Mouse (Mus musculus) olfactory bulb, adult 2 months (tissue): Measurements from ENCODE around the gene Zfp961. TPM values are rescaled to one million over a fixed set of nuclear protein-coding genes. Genes with fewer than 3 reads are reported as not detected.

Experiments
- H3K27ac ChIP-seq: fragments of 200-500 bp; 2 replicates; pipeline ENCODE4 v1.5.1; 2012; ENCODE audit warnings: low read depth, low read length; ENCODE audit not compliant: insufficient read depth
- H3K4me1 ChIP-seq: fragments of 200-500 bp; 2 replicates; pipeline ENCODE4 v1.6.1; 2012; ENCODE audit warnings: low read length; ENCODE audit not compliant: control insufficient read depth, insufficient read depth
- H3K4me3 ChIP-seq: fragments of 200-500 bp; 2 replicates; pipeline ENCODE4 v1.5.1; 2012; ENCODE audit warnings: mild to moderate bottlenecking, low read depth, low read length, moderate library complexity; ENCODE audit not compliant: insufficient read depth
- CTCF ChIP-seq: fragments of 200-500 bp; IDR thresholded peaks from 2 replicates; pipeline ENCODE4 v1.5.1; 2012; ENCODE audit warnings: low read depth, mild to moderate bottlenecking, low read length, moderate library complexity; ENCODE audit not compliant: insufficient read depth
- POLR2A ChIP-seq: fragments of 200-500 bp; IDR thresholded peaks from 2 replicates; pipeline ENCODE4 v1.6.1; 2012; ENCODE audit warnings: mild to moderate bottlenecking, low read depth, low read length, moderate library complexity; ENCODE audit not compliant: insufficient read depth
- WGBS: fragments of 180-500 bp; shearing (Covaris S2); methylation state at CpG from one replicate; pipeline ENCODE4 v1.1.7; 2018; 5-methylcytosine and 5-hydroxymethylcytosine counted together
- polyA plus RNA-seq: library from polyadenylated mRNA; stranded (reverse); fragments of >200 nt; gene quantifications from 2 replicates; pipeline ENCODE4 v1.2.4, GENCODE M21; 2012; ENCODE audit warnings: low replicate concordance; ENCODE audit not compliant: missing spikeins, insufficient read depth, insufficient read length

The Zfp961 gene
- polyA plus RNA-seq, 1 experiment = not detected

- no peak overlapping the region for H3K4me3 ChIP-seq
- 63% methylated on average over 3 of the region's 3 CpGs for WGBS
- H3K27ac ChIP-seq = no peak overlapping the region
- H3K4me1 ChIP-seq = no peaks in the 10 kb centered on the region
- TF ChIP-seq POLR2A (no peak), CTCF (no peak)
Measured at GRCm38 (mm10) chr8:71974211-71974610, 23.4 kb downstream of the Zfp961 start.

DNA sequence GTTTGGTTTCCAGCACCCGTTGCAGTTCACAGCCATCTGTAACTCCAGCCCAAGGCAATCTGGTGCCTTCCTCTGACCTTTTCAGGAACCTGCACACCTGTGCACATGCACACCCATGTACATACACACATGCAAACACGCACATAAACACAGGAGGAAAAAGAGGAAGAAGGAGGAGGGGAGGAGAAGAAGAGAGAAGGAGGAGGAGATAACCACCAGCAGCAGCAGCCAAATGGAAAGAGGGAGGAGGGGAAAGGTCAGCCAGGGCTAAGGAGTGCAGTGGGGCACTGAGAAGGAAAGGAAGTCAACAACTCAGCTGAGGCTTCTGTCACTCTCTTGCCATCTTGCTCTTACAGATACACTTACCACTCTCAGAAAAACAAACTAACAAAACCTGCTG, 30.2 kb downstream of the Zfp961 start:
- H3K4me3 ChIP-seq = no peak overlapping the region
- H3K4me1 ChIP-seq = no peaks in the 10 kb centered on the region
- no peak for TF ChIP-seq POLR2A
- TF ChIP-seq CTCF = no peak
- WGBS = 70% methylated on average over 2 of the region's 2 CpGs
- H3K27ac ChIP-seq = no peak overlapping the region

DNA sequence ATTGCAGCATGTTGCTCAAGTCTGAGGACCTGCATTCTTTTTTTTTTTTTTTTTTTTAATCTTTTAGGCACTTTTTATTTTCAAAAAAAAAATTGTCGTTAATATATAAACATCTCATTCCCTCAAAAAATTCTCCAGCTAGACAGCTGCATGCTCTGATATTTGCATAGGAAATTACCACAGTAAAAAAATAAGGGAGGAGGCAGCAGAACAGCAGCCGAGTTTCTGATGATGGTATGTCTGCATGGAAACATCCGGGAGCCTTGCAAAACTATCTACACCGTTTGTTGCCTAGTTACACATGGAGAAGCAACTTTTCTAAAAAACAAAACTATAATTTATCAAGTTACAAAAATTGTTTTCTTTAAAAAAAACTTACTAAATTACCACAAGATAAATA, 30.6 kb downstream of the Zfp961 start:
- WGBS = 64% methylated on average over 4 of the region's 4 CpGs
- Histone ChIP-seq H3K4me1 (no peaks in the 10 kb centered on the region), H3K4me3 (no peak overlapping the region), H3K27ac (no peak overlapping the region)
- no peak for TF ChIP-seq POLR2A
- TF ChIP-seq CTCF = no peak

DNA sequence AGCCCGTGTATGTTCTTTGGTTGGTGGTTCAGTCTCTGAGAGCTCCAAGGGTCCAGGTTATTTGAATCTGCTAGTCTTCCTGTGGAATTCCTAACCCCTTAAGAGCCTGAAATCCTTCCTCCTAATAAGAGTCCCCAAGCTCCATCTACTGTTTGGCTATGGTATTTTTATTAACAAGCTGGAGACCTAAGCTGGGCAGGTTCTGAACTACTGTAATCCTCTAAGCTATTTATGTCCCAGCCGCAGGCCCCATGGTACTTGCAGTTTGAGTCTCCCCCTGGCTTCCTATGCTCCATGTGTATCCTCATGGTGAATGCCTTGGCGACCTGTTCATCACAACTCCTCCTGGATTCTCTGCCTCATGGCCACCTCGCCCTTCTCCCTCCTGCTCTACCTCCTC, 33.8 kb downstream of the Zfp961 start:
- H3K4me1 ChIP-seq = peaks cover 6% of the 10 kb centered on the region
- no peak overlapping the region for H3K4me3 ChIP-seq
- H3K27ac ChIP-seq = no peak overlapping the region
- TF ChIP-seq POLR2A (no peak), CTCF (no peak)
- WGBS = 54% methylated on average over 4 of the region's 4 CpGs

- Histone ChIP-seq H3K27ac (no peak overlapping the region), H3K4me1 (peaks cover 6% of the 10 kb centered on the region), H3K4me3 (peak overlapping the region; percentile 56)
- TF ChIP-seq CTCF (no peak), POLR2A (peak; percentile 53; the same call in 1 of the 2 replicates)
- 7% methylated on average over 24 of the region's 24 CpGs for WGBS
Measured at GRCm38 (mm10) chr8:71988110-71988866, 37.5 kb downstream of the Zfp961 start.

GRCm38 (mm10) chr8:71988867-71989599, 38.2 kb downstream of the Zfp961 start:
- Histone ChIP-seq H3K4me1 (peaks cover 6% of the 10 kb centered on the region), H3K4me3 (peak overlapping the region; percentile 56), H3K27ac (no peak overlapping the region)
- TF ChIP-seq POLR2A (no peak), CTCF (no peak)
- 57% methylated on average over 13 of the region's 13 CpGs for whole genome bisulfite sequencing

GRCm38 (mm10) chr8:71999434-71999833, 48.6 kb downstream of the Zfp961 start:
- H3K27ac ChIP-seq = no peak overlapping the region
- WGBS = 95% methylated on average over 1 of the region's 1 CpGs
- TF ChIP-seq CTCF (no peak), POLR2A (no peak)
- no peak overlapping the region for H3K4me3 ChIP-seq
- H3K4me1 ChIP-seq = no peaks in the 10 kb centered on the region

DNA sequence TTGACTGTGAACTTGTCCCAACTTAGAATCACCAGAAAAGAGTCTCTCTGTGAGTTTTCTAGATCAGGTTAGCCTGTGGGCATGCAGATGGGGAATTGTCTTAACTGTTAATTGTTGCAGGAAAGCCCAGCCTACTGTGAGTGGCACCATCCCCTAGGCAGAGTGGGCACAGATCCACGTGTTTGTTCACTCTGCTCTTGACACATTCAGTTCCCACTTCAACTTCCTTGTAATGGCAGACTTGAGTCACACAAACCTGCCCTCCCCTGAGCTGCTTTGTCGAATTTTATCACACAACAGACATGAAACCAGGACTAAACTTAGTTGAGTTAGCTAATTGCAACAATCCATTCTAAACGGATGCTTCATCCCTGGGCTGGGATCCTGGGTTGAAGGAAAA, 49.4 kb downstream of the Zfp961 start:
- no peak overlapping the region for H3K4me3 ChIP-seq
- no peak overlapping the region for H3K27ac ChIP-seq
- 62% methylated on average over 3 of the region's 3 CpGs for WGBS
- no peaks in the 10 kb centered on the region for H3K4me1 ChIP-seq
- TF ChIP-seq POLR2A (no peak), CTCF (no peak)

DNA sequence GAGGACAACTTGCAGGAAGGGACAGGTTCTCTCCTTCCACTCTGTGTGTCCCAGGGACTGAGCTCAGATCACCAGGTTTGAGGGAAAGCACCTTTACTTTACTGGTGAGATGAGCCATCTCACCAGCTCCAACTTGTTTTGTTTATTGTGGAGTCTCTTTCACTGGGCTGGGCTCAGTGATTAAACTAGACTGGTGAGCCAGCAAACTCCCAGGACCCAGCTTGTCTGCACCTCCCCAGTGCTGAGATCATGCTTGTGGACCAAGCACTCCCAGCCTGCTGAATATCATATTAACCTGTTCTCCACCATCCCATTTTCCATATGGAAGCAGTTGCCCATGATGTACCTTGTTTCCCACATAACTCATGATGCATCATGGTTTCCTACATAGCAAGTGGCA, 52.1 kb downstream of the Zfp961 start:
- TF ChIP-seq POLR2A (no peak), CTCF (no peak)
- Histone ChIP-seq H3K4me3 (no peak overlapping the region), H3K27ac (no peak overlapping the region)

More for the DNA sequence above, 52.1 kb downstream of the Zfp961 start:
- no peaks in the 10 kb centered on the region for H3K4me1 ChIP-seq
